Mouse (Mus musculus) stomach, embryonic 14.5 days (tissue): ENCODE measurements around the gene Mdfic. TPM values are rescaled to one million over a fixed set of nuclear protein-coding genes. Genes with fewer than 3 reads are reported as not detected.
A peak's percentile ranks its signal among the peaks of the same experiment; 100 is the strongest.
"Not testable (repeated sequence)": the region's sequence is repeated elsewhere in the genome, so short reads cannot be mapped to it uniquely, and the experiment has no call there.

Experiments used
- ATAC-seq: fragments of 200-750 bp; cut with Nextera tagmentation; 2 replicates; pipeline ENCODE4 v1.8.0; 2017; ENCODE audit warnings: low read depth, moderate TSS enrichment; ENCODE audit not compliant: insufficient number of reproducible peaks, insufficient read depth, low FRiP score
- H3K27ac ChIP-seq: fragments of 300-500 bp; sonication (generic); 2 replicates; pipeline ENCODE4 v1.5.1; 2014; ENCODE audit warnings: mild to moderate bottlenecking, low read length, moderate library complexity, mixed read lengths
- H3K27me3 ChIP-seq: fragments of 300-500 bp; sonication (generic); 2 replicates; pipeline ENCODE4 v1.6.1; 2014; ENCODE audit warnings: low read length, control low read depth, mixed read lengths; ENCODE audit not compliant: control insufficient read depth, insufficient read depth
- H3K36me3 ChIP-seq: fragments of 300-500 bp; sonication (generic); 2 replicates; pipeline ENCODE4 v1.6.1; 2014; ENCODE audit warnings: mild to moderate bottlenecking, control low read depth, low read length, moderate library complexity, mixed read lengths; ENCODE audit not compliant: control insufficient read depth, insufficient read depth
- H3K4me1 ChIP-seq: fragments of 300-500 bp; sonication (generic); 2 replicates; pipeline ENCODE4 v1.6.1; 2014; ENCODE audit warnings: low read length, control low read depth, mixed read lengths; ENCODE audit not compliant: control insufficient read depth, insufficient read depth
- H3K4me2 ChIP-seq: fragments of 300-500 bp; sonication (generic); replicated peaks from 2 replicates; pipeline ENCODE4 v1.6.1; 2014; ENCODE audit warnings: low read depth, low read length, control low read depth
- H3K4me3 ChIP-seq: fragments of 300-500 bp; sonication (generic); 2 replicates; pipeline ENCODE4 v1.5.1; 2014; ENCODE audit warnings: low read depth, low read length, control low read depth
- H3K9ac ChIP-seq: fragments of 300-500 bp; sonication (generic); replicated peaks from 2 replicates; pipeline ENCODE4 v1.6.1; 2014; ENCODE audit warnings: low read depth, mild to moderate bottlenecking, control low read depth, low read length, moderate library complexity, mixed read lengths
- H3K9me3 ChIP-seq: fragments of 300-500 bp; sonication (generic); 2 replicates; pipeline ENCODE4 v1.6.1; 2016; ENCODE audit warnings: low read depth, low read length, control low read depth; ENCODE audit not compliant: control insufficient read depth
- WGBS: fragments of 180-500 bp; shearing (Covaris S2); extraction: QIAGEN DNeasy Blood & Tissue Kit; methylation state at CpG from one replicate; pipeline ENCODE4 v1.1.7; 2014; 5-methylcytosine and 5-hydroxymethylcytosine counted together
- polyA plus RNA-seq: library from polyadenylated mRNA; unstranded; fragments of >200 nt; fragmentation: Nextera tagmentation; extraction: Ambion mirVana; gene quantifications from 2 replicates; pipeline ENCODE4 v1.2.1, GENCODE M21; 2014

The Mdfic gene
- 12.7 and 15.6 TPM in 2 replicates for polyA plus RNA-seq

DNA sequence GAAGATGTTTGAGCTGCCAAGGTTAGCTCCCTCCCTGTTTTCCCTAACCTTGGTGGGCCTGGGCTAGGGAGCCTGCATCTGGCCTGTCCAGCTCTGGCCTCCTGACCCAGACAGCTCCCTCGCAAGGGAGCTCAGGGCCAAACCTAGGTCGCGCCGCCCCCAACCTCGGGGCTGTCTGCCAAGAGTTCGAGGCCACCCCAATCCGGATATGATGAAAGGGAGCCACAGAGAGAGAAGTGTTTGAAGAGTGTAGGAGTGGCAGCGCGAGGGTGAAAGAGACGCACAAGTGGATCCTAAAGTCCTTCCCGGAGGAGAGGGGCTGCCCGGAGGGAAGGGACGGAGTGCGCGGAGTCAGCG is at the start of gene Mdfic:
TSS of gene Mdfic (plus strand) at position 201 of the 357 bp plus-strand sequence.
- peak; percentile 46; the same call in 1 of the 2 replicates for ATAC-seq
- Histone ChIP-seq H3K36me3 (no peaks in the 10 kb centered on the region), H3K4me3 (peak within 1 kb of the TSS; percentile 68), H3K27ac (peak within 1 kb of the TSS; percentile 82), H3K9me3 (no peaks in the 10 kb centered on the region), H3K4me2 (peak within 1 kb of the TSS; percentile 67), H3K27me3 (no peaks in the 10 kb centered on the region), H3K9ac (peak within 1 kb of the TSS; percentile 70), H3K4me1 (peaks cover 9% of the 10 kb centered on the region; the same call in 1 of the 2 replicates)
- WGBS, result under 1% methylated on average over 16 of the region's 16 CpGs

GRCm38 (mm10) chr6:15671364-15671763 is 49.1 kb upstream of the Mdfic start:
- ATAC-seq, result no peak
- Histone ChIP-seq H3K27me3 (no peaks in the 10 kb centered on the region), H3K9me3 (no peaks in the 10 kb centered on the region), H3K4me2 (no peak overlapping the region), H3K9ac (no peak overlapping the region), H3K4me3 (no peak overlapping the region), H3K4me1 (no peaks in the 10 kb centered on the region), H3K27ac (no peak overlapping the region), H3K36me3 (no peaks in the 10 kb centered on the region)

GRCm38 (mm10) chr6:15710080-15710479 is 10.4 kb upstream of the Mdfic start:
- no peak overlapping the region for H3K4me2 ChIP-seq
- no peaks in the 10 kb centered on the region for H3K4me1 ChIP-seq
- no peaks in the 10 kb centered on the region for H3K27me3 ChIP-seq
- H3K9ac ChIP-seq, result no peak overlapping the region
- WGBS, result 84% methylated on average over 4 of the region's 4 CpGs
- ATAC-seq, result no peak
- no peak overlapping the region for H3K27ac ChIP-seq
- H3K4me3 ChIP-seq, result no peak overlapping the region
- H3K36me3 ChIP-seq, result no peaks in the 10 kb centered on the region
- H3K9me3 ChIP-seq, result no peaks in the 10 kb centered on the region

DNA sequence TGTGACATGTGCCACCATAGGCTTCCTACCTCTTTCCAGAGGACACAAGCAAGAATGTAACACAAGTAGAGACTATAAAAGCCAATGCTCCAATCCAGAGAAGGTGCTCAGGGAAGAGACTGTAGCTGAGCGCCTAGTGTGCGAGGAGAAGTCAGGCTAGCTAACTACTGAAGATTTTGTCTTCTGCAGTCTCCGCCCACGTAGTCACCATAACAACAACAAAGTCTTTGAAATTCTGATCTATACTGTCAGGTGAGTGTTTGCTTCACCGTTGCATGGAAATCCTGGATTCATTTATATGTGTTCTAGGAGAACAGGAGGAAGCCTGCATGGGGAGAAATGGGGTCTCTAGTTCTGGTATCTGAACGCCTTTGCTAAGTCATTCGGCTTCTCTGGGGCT is 9.8 kb upstream of the Mdfic start:
- no peaks in the 10 kb centered on the region for H3K9me3 ChIP-seq
- no peak for ATAC-seq
- H3K27me3 ChIP-seq, result no peaks in the 10 kb centered on the region
- no peak overlapping the region for H3K27ac ChIP-seq
- H3K9ac ChIP-seq, result no peak overlapping the region
- no peaks in the 10 kb centered on the region for H3K4me1 ChIP-seq
- H3K4me3 ChIP-seq, result no peak overlapping the region
- no peaks in the 10 kb centered on the region for H3K36me3 ChIP-seq
- H3K4me2 ChIP-seq, result no peak overlapping the region
- 86% methylated on average over 7 of the region's 7 CpGs for WGBS

GRCm38 (mm10) chr6:15712860-15713385 is 7.5 kb upstream of the Mdfic start:
- no peak overlapping the region for H3K4me2 ChIP-seq

DNA sequence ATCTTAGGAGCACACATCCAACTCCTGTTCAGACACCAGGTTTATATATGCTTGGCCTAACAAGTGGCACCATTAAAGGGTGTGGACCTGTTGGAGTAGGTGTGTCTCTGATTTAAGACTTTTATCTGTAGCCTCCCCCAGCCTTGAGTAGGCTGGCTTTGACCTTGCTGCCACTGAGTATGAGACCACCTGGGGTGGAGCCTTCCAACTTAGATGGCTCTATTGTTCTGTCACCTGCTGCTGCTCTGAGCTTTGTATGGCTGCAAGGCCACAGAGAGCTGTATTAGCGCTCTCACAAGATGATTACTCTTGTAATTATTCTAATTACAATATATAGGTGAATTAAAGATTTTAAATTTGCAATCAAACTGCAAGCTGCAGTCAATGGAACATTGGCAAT is 6.4 kb upstream of the Mdfic start:
- not testable (repeated sequence) for H3K4me2 ChIP-seq, H3K9ac ChIP-seq, H3K9me3 ChIP-seq, H3K4me3 ChIP-seq, H3K27ac ChIP-seq, H3K36me3 ChIP-seq, ATAC-seq, H3K27me3 ChIP-seq, H3K4me1 ChIP-seq
- 76% methylated on average over 1 of the region's 1 CpGs for WGBS

More at GRCm38 (mm10) chr6:15712860-15713385, 7.5 kb upstream of the Mdfic start:
- no peak overlapping the region for H3K27ac ChIP-seq
- 65% methylated on average over 2 of the region's 2 CpGs for WGBS
- H3K27me3 ChIP-seq, result no peaks in the 10 kb centered on the region
- no peaks in the 10 kb centered on the region for H3K9me3 ChIP-seq
- H3K4me1 ChIP-seq, result no peaks in the 10 kb centered on the region
- no peak for ATAC-seq
- H3K36me3 ChIP-seq, result no peaks in the 10 kb centered on the region
- no peak overlapping the region for H3K9ac ChIP-seq
- no peak overlapping the region for H3K4me3 ChIP-seq

GRCm38 (mm10) chr6:15714996-15715844 is 5.2 kb upstream of the Mdfic start:
- ATAC-seq, result no peak
- H3K9me3 ChIP-seq, result no peaks in the 10 kb centered on the region
- 89% methylated on average over 2 of the region's 2 CpGs for WGBS
- H3K27ac ChIP-seq, result no peak overlapping the region
- H3K27me3 ChIP-seq, result no peaks in the 10 kb centered on the region
- no peaks in the 10 kb centered on the region for H3K36me3 ChIP-seq
- no peak overlapping the region for H3K4me2 ChIP-seq
- H3K9ac ChIP-seq, result no peak overlapping the region
- no peak overlapping the region for H3K4me3 ChIP-seq
- H3K4me1 ChIP-seq, result no peaks in the 10 kb centered on the region

GRCm38 (mm10) chr6:15719919-15720318 is 542 bp upstream of the Mdfic start:
- H3K27ac ChIP-seq, result no peak overlapping the region
- ATAC-seq, result peak; percentile 48; the same call in 1 of the 2 replicates
- 44% methylated on average over 6 of the region's 6 CpGs for WGBS
- H3K4me3 ChIP-seq, result no peak overlapping the region
- H3K4me2 ChIP-seq, result no peak overlapping the region
- no peaks in the 10 kb centered on the region for H3K9me3 ChIP-seq
- no peaks in the 10 kb centered on the region for H3K27me3 ChIP-seq
- H3K9ac ChIP-seq, result no peak overlapping the region
- H3K4me1 ChIP-seq, result peaks cover 9% of the 10 kb centered on the region; the same call in 1 of the 2 replicates
- no peaks in the 10 kb centered on the region for H3K36me3 ChIP-seq
